Comparison of ENCODE assay signal across 22 mouse cellular contexts in genomic region chr6:71486226-71486625, GRCm38 (mm10). TPM values are rescaled to one million over a fixed set of nuclear protein-coding genes. Genes with fewer than 3 reads are reported as not detected.
DNase-seq lines count a peak whose midpoint lies in the region; ATAC-seq and TF ChIP-seq lines count a peak whose summit lies in the region.
"Had no signal": no experiment of that assay in that cellular context is flagged by ENCODE, and none has a peak within 500 bp of the region (broad histone marks: within the 10 kb centered on the region; RNA-seq: fewer than 3 reads in every experiment).

No protein-coding gene starts in this region.

- DNase-seq in heart, adult 11 months: peak; percentile 46
- peak; percentile 80 for DNase-seq in liver, adult 2 months (ENCODE audit: extremely low read depth, low read depth, low spot score)
- DNase-seq in liver: no peak
- no peak for DNase-seq in liver, postnatal 0 days
- DNase-seq in liver, embryonic 11.5 days (ENCODE audit: low spot score): no peak
- DNase-seq: adrenal gland, adult 8-10 months; adrenal gland, postnatal 14 days; B cell, adult 2 months; cerebellum, adult 11-12 months; cerebellum, adult 2 months; cerebellum, adult 9-10 months; cerebellum, postnatal 10 days; cerebellum, postnatal 25 days had no signal

- TF ChIP-seq CTCF in liver, adult 2 months (IDR thresholded peaks at IDR 0.05; ENCODE audit: low read depth, low read length): no peak
- no peak for TF ChIP-seq CTCF in liver, postnatal 0 days (IDR thresholded peaks at IDR 0.05; ENCODE audit: low read depth)

- H3K4me3 ChIP-seq in heart, embryonic 12.5 days: no peak overlapping the region
- H3K4me3 ChIP-seq in liver, adult 2 months (ENCODE audit: insufficient read depth, low read depth, low read length): no peak overlapping the region
- H3K4me3 ChIP-seq in liver, postnatal 0 days (ENCODE audit: low read depth, low read length): no peak overlapping the region
- H3K4me3 ChIP-seq in liver, embryonic 11.5 days (ENCODE audit: low read depth, low read length): no peak overlapping the region
- H3K4me3 ChIP-seq: embryonic facial prominence, embryonic 10.5 days; embryonic facial prominence, embryonic 12.5 days; forebrain, embryonic 13.5 days; forebrain, embryonic 15.5 days had no signal

- no peak for TF ChIP-seq POLR2A in liver, adult 2 months (IDR thresholded peaks at IDR 0.05; ENCODE audit: extremely low read depth, insufficient read depth, low read length)

- no peak overlapping the region for H3K9ac ChIP-seq in heart, embryonic 12.5 days
- H3K9ac ChIP-seq in liver, adult 2 months (ENCODE audit: low read depth, low read length): no peak overlapping the region
- no peak overlapping the region for H3K9ac ChIP-seq in liver, postnatal 0 days (replicated peaks)
- H3K9ac ChIP-seq in liver, embryonic 11.5 days (ENCODE audit: low read depth, low read length): no peak overlapping the region
- H3K9ac ChIP-seq: embryonic facial prominence, embryonic 12.5 days; forebrain, embryonic 13.5 days; forebrain, embryonic 15.5 days had no signal

- H3K4me2 ChIP-seq in heart, embryonic 12.5 days: no peak overlapping the region
- H3K4me2 ChIP-seq in liver, postnatal 0 days (ENCODE audit: low read depth, low read length): no peak overlapping the region
- H3K4me2 ChIP-seq in liver, embryonic 11.5 days: no peak overlapping the region
- H3K4me2 ChIP-seq: embryonic facial prominence, embryonic 12.5 days; forebrain, embryonic 13.5 days; forebrain, embryonic 15.5 days had no signal

- no peak for TF ChIP-seq EP300 in liver, postnatal 0 days (IDR thresholded peaks at IDR 0.05; ENCODE audit: low read depth)

- H3K36me3 ChIP-seq in heart, embryonic 12.5 days: no peaks in the 10 kb centered on the region
- no peaks in the 10 kb centered on the region for H3K36me3 ChIP-seq in liver, adult 2 months (ENCODE audit: control insufficient read depth, insufficient read depth, low read length)
- H3K36me3 ChIP-seq in liver, postnatal 0 days (replicated peaks; ENCODE audit: insufficient read depth, low read length): no peaks in the 10 kb centered on the region
- no peaks in the 10 kb centered on the region for H3K36me3 ChIP-seq in liver, embryonic 11.5 days (ENCODE audit: control insufficient read depth, insufficient read depth, low read length)
- H3K36me3 ChIP-seq: embryonic facial prominence, embryonic 10.5 days; embryonic facial prominence, embryonic 12.5 days; forebrain, embryonic 15.5 days; G1E had no signal

- 71% methylated on average over 2 of the region's 2 CpGs for WGBS in heart, embryonic 12.5 days
- 20% methylated on average over 2 of the region's 2 CpGs for WGBS in liver, adult 2 months
- WGBS in liver, postnatal 0 days (ENCODE audit: insufficient replicate concordance): 46% methylated on average over 2 of the region's 2 CpGs
- 65% methylated on average over 2 of the region's 2 CpGs for WGBS in liver, embryonic 11.5 days

- H3K4me1 ChIP-seq in heart, embryonic 12.5 days (replicated peaks): 0 out of 2 replicates have a peak, but pooled peaks cover 3% of the 10 kb centered on the region
- peaks cover 22% of the 10 kb centered on the region for H3K4me1 ChIP-seq in liver, adult 2 months (ENCODE audit: control insufficient read depth, insufficient read depth, low read length)
- peaks cover 7% of the 10 kb centered on the region; the same call in 1 of the 2 replicates for H3K4me1 ChIP-seq in liver, postnatal 0 days (ENCODE audit: insufficient read depth)
- H3K4me1 ChIP-seq in liver, embryonic 11.5 days (replicated peaks; ENCODE audit: control insufficient read depth, insufficient read depth, low read length): no peaks in the 10 kb centered on the region
- H3K4me1 ChIP-seq: embryonic facial prominence, embryonic 12.5 days; forebrain, embryonic 15.5 days had no signal

- no peaks in the 10 kb centered on the region for H3K79me2 ChIP-seq in liver, adult 2 months (ENCODE audit: control insufficient read depth, insufficient read depth, low read length)

- H3K27me3 ChIP-seq in heart, embryonic 12.5 days (replicated peaks): no peaks in the 10 kb centered on the region
- no peaks in the 10 kb centered on the region for H3K27me3 ChIP-seq in liver, adult 2 months (ENCODE audit: control insufficient read depth, insufficient read depth, low read length)
- no peaks in the 10 kb centered on the region for H3K27me3 ChIP-seq in liver, postnatal 0 days (ENCODE audit: insufficient read depth, low read length)
- no peaks in the 10 kb centered on the region for H3K27me3 ChIP-seq in liver, embryonic 11.5 days (replicated peaks; ENCODE audit: control insufficient read depth, insufficient read depth, low read length)
- H3K27me3 ChIP-seq: embryonic facial prominence, embryonic 12.5 days; forebrain, embryonic 13.5 days; forebrain, embryonic 15.5 days; Patski had no signal

- H3K9me3 ChIP-seq in heart, embryonic 12.5 days (replicated peaks): no peaks in the 10 kb centered on the region
- no peaks in the 10 kb centered on the region for H3K9me3 ChIP-seq in liver, postnatal 0 days (ENCODE audit: low read length)
- no peaks in the 10 kb centered on the region for H3K9me3 ChIP-seq in liver, embryonic 11.5 days (ENCODE audit: control insufficient read depth, low read length)
- H3K9me3 ChIP-seq: embryonic facial prominence, embryonic 10.5 days; embryonic facial prominence, embryonic 12.5 days; forebrain, embryonic 13.5 days; forebrain, embryonic 15.5 days; G1E had no signal

- no peak for ATAC-seq in heart, embryonic 12.5 days (ENCODE audit: insufficient number of reproducible peaks, low FRiP score)
- peak; percentile 53; the same call in 1 of the 2 replicates for ATAC-seq in liver, postnatal 0 days
- ATAC-seq in liver, embryonic 11.5 days (replicated peaks; ENCODE audit: low FRiP score): no peak
- ATAC-seq: activated CD4-positive, CD25-positive, alpha-beta regulatory T cell, adult 4 months; CD4-positive, CD25-positive, alpha-beta regulatory T cell, adult 4 months; forebrain, embryonic 13.5 days; forebrain, embryonic 15.5 days; Patski had no signal

- no peak overlapping the region for H3K27ac ChIP-seq in heart, embryonic 12.5 days (ENCODE audit: poor library complexity, severe bottlenecking)
- peak overlapping the region; percentile 77 for H3K27ac ChIP-seq in liver, adult 2 months (replicated peaks; ENCODE audit: insufficient read depth, low read depth, low read length)
- peak overlapping the region; percentile 63 for H3K27ac ChIP-seq in liver, postnatal 0 days (ENCODE audit: low read depth)
- no peak overlapping the region for H3K27ac ChIP-seq in liver, embryonic 11.5 days (ENCODE audit: low read depth, low read length)
- H3K27ac ChIP-seq: embryonic facial prominence, embryonic 10.5 days; embryonic facial prominence, embryonic 12.5 days; forebrain, embryonic 13.5 days; forebrain, embryonic 15.5 days had no signal

RNA-seq across cellular contexts. Expression of gene Rnf103, which starts 7.5 kb away (rescaled TPM):
- polyA plus RNA-seq in heart, embryonic 12.5 days (2016; fragmentation: Nextera tagmentation; extraction: Ambion mirVana): 20.7 and 21.6 TPM in 2 replicates
- total RNA-seq in liver, adult 2 months (2014; rRNA removed): 70.7 and 73.3 TPM in 2 replicates
- polyA plus RNA-seq in liver, adult 2 months (2012; rRNA removed): 27.2 and 27.7 TPM in 2 replicates
- 24.0 and 28.0 TPM in 2 replicates for polyA plus RNA-seq in liver, postnatal 0 days (2015; fragmentation: Nextera tagmentation; extraction: Ambion mirVana)
- polyA plus RNA-seq in liver, embryonic 11.5 days (2014; fragmentation: Nextera tagmentation; extraction: Ambion mirVana): 13.6 and 13.7 TPM in 2 replicates

RNA-seq across cellular contexts. Expression of gene Rmnd5a, which starts 45.8 kb away (rescaled TPM):
- 15.2 and 17.0 TPM in 2 replicates for polyA plus RNA-seq in heart, embryonic 12.5 days (2016; fragmentation: Nextera tagmentation; extraction: Ambion mirVana)
- 125 and 136 TPM in 2 replicates for total RNA-seq in liver, adult 2 months (2014; rRNA removed)
- 31.1 and 35.3 TPM in 2 replicates for polyA plus RNA-seq in liver, adult 2 months (2012; rRNA removed)
- 6.3 and 6.6 TPM in 2 replicates for polyA plus RNA-seq in liver, postnatal 0 days (2015; fragmentation: Nextera tagmentation; extraction: Ambion mirVana)
- polyA plus RNA-seq in liver, embryonic 11.5 days (2014; fragmentation: Nextera tagmentation; extraction: Ambion mirVana): 9.4 and 10.0 TPM in 2 replicates

RNA-seq across cellular contexts. Expression of gene Chmp3, which starts 57.4 kb away (rescaled TPM):
- 63.2 and 63.8 TPM in 2 replicates for polyA plus RNA-seq in heart, embryonic 12.5 days (2016; fragmentation: Nextera tagmentation; extraction: Ambion mirVana)
- total RNA-seq in liver, adult 2 months (2014; rRNA removed): 44.3 and 49.6 TPM in 2 replicates
- 22.9 and 24.0 TPM in 2 replicates for polyA plus RNA-seq in liver, adult 2 months (2012; rRNA removed)
- polyA plus RNA-seq in liver, postnatal 0 days (2015; fragmentation: Nextera tagmentation; extraction: Ambion mirVana): 32.8 and 34.9 TPM in 2 replicates
- 48.2 and 54.3 TPM in 2 replicates for polyA plus RNA-seq in liver, embryonic 11.5 days (2014; fragmentation: Nextera tagmentation; extraction: Ambion mirVana)

Comparison
In these comparisons a context has a peak if more than half of its experiments do, and no peak if none do; other contexts are left out.
1. DNase-seq: peak in heart, adult 11 months (single experiment) and liver, adult 2 months (single experiment); none in liver (single experiment), liver, postnatal 0 days (single experiment) and liver, embryonic 11.5 days (single experiment).
2. H3K27ac ChIP-seq: peak in liver, adult 2 months (single experiment) and liver, postnatal 0 days (single experiment); none in heart, embryonic 12.5 days (single experiment) and liver, embryonic 11.5 days (single experiment).